Mouse (Mus musculus): ENCODE data around the gene Dchs1. TPM values are rescaled to one million over a fixed set of nuclear protein-coding genes. Genes with fewer than 3 reads are reported as not detected.

Gene Dchs1
- polyA plus RNA-seq, 1 experiment from 2014 or later: 20.3 TPM

DNA sequence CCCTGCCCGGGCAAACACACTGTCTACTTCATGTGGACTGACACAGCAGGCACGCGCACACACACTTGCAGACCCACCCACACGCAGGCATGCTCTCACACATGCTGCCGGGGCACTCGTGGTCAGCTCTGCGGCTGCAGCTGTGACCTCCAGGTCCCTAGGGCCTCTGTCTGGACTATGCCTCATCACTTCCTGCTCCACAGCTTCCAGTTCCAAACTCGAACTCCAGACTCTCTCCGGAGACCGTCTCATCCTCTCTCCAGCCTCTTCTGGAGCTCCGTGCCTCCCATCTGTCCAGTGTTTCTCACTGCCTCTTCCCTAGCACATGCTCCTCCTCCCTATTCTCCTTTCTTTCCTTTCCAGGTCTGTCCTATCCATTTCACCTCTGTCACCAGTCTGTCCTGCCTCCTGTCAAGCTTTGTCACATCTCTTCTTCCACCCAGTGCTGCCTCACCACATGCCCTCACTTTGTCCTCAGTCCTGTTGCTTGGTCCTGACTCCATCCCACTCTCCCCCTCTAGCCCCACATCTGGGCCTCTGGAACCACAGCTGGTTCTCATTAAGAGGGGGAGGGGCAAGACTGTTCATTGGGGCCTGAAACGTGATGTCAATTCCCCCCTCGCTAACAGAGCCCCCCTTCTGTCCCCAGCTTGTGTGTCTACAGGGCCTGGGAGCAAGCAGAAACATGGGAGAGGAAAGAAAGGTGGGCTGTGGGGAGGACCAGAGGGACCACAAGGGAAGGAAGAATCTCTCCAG, 9.5 kb downstream of the Dchs1 start:
- Histone ChIP-seq H3K9ac (replicated peaks) (peak overlapping the region; percentile 31; the same call in 1 of the 2 replicates), H3K36me3 (peaks cover 58% of the 10 kb centered on the region), H3K4me1 (peaks cover 73% of the 10 kb centered on the region)

GRCm38 (mm10) chr7:105777316-105777715, 10.1 kb downstream of the Dchs1 start:
- no peak overlapping the region for H3K4me3 ChIP-seq
- H3K4me1 ChIP-seq: peaks cover 68% of the 10 kb centered on the region
- no peak for ATAC-seq (replicated peaks)
- peaks cover 63% of the 10 kb centered on the region for H3K36me3 ChIP-seq
- no peaks in the 10 kb centered on the region for H3K27me3 ChIP-seq
- H3K4me2 ChIP-seq (replicated peaks): no peak overlapping the region
- no peak overlapping the region for H3K9ac ChIP-seq (replicated peaks)
- H3K9me3 ChIP-seq: no peaks in the 10 kb centered on the region
- WGBS: 95% methylated on average over 1 of the region's 1 CpGs
- no peak overlapping the region for H3K27ac ChIP-seq (replicated peaks)

More for the DNA sequence above, 9.5 kb downstream of the Dchs1 start:
- Histone ChIP-seq H3K27ac (replicated peaks) (peak overlapping the region; percentile 60), H3K4me3 (peak overlapping the region; percentile 2; the same call in 1 of the 2 replicates), H3K4me2 (replicated peaks) (no peak overlapping the region), H3K27me3 (no peaks in the 10 kb centered on the region), H3K9me3 (no peaks in the 10 kb centered on the region)
- 68% methylated on average over 13 of the region's 13 CpGs for WGBS
- peak; percentile 41 for ATAC-seq (replicated peaks)

GRCm38 (mm10) chr7:105776026-105776425, 11.4 kb downstream of the Dchs1 start:
- Histone ChIP-seq H3K4me2 (replicated peaks) (no peak overlapping the region), H3K9me3 (no peaks in the 10 kb centered on the region), H3K4me3 (no peak overlapping the region), H3K9ac (replicated peaks) (no peak overlapping the region), H3K4me1 (peaks cover 66% of the 10 kb centered on the region), H3K27me3 (no peaks in the 10 kb centered on the region), H3K36me3 (peaks cover 63% of the 10 kb centered on the region), H3K27ac (replicated peaks) (no peak overlapping the region)
- WGBS: 89% methylated on average over 2 of the region's 2 CpGs
- no peak for ATAC-seq (replicated peaks)

- no peak overlapping the region for H3K9ac ChIP-seq (replicated peaks)
- no peak overlapping the region for H3K4me3 ChIP-seq
- peaks cover 63% of the 10 kb centered on the region for H3K36me3 ChIP-seq
- H3K4me1 ChIP-seq: peaks cover 65% of the 10 kb centered on the region
- no peak overlapping the region for H3K27ac ChIP-seq (replicated peaks)
- H3K9me3 ChIP-seq: no peaks in the 10 kb centered on the region
- no peak for ATAC-seq (replicated peaks)
- H3K4me2 ChIP-seq (replicated peaks): no peak overlapping the region
- whole genome bisulfite sequencing: 29% methylated on average over 8 of the region's 8 CpGs
- no peaks in the 10 kb centered on the region for H3K27me3 ChIP-seq
Observed at GRCm38 (mm10) chr7:105774661-105775060, 12.8 kb downstream of the Dchs1 start.

DNA sequence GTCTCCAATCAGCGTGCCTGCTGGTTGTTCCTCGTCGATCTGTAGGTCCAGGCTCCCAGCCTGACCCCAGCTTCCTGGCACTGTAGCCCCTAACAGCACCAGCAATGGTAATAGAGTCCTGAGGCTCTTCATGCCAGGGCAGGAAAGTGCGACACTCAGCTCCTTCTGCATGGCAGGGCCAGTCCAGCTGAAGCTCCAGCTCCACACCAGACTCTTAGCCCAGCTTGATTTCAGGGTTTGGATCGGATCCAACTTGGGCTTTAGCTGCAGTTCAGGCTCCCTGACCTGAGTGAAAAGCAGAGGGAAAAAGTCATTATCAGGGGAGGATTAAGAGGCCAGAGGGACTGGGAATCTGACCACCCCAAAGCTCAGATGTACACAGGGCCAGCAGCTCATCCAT, 14.4 kb downstream of the Dchs1 start:
- ATAC-seq (replicated peaks): no peak
- Histone ChIP-seq H3K27ac (replicated peaks) (no peak overlapping the region), H3K36me3 (peaks cover 68% of the 10 kb centered on the region), H3K9ac (replicated peaks) (no peak overlapping the region), H3K9me3 (no peaks in the 10 kb centered on the region), H3K27me3 (no peaks in the 10 kb centered on the region), H3K4me3 (no peak overlapping the region), H3K4me1 (peaks cover 61% of the 10 kb centered on the region), H3K4me2 (replicated peaks) (no peak overlapping the region)
- 90% methylated on average over 5 of the region's 5 CpGs for WGBS

- Histone ChIP-seq H3K9ac (replicated peaks) (no peak overlapping the region), H3K36me3 (peaks cover 73% of the 10 kb centered on the region), H3K4me1 (peaks cover 61% of the 10 kb centered on the region), H3K27ac (replicated peaks) (no peak overlapping the region), H3K4me3 (no peak overlapping the region), H3K9me3 (no peaks in the 10 kb centered on the region), H3K27me3 (no peaks in the 10 kb centered on the region), H3K4me2 (replicated peaks) (no peak overlapping the region)
- WGBS: 96% methylated on average over 15 of the region's 15 CpGs
- no peak for ATAC-seq (replicated peaks)
Observed at GRCm38 (mm10) chr7:105772331-105772730, 15.1 kb downstream of the Dchs1 start.

GRCm38 (mm10) chr7:105769959-105770358, 17.5 kb downstream of the Dchs1 start:
- no peak overlapping the region for H3K27ac ChIP-seq (replicated peaks)
- peaks cover 85% of the 10 kb centered on the region for H3K36me3 ChIP-seq
- H3K4me2 ChIP-seq (replicated peaks): no peak overlapping the region
- no peak overlapping the region for H3K4me3 ChIP-seq
- H3K4me1 ChIP-seq: peaks cover 49% of the 10 kb centered on the region
- ATAC-seq (replicated peaks): no peak
- H3K9ac ChIP-seq (replicated peaks): no peak overlapping the region
- H3K9me3 ChIP-seq: no peaks in the 10 kb centered on the region
- H3K27me3 ChIP-seq: no peaks in the 10 kb centered on the region
- 91% methylated on average over 3 of the region's 3 CpGs for WGBS

GRCm38 (mm10) chr7:105767729-105768165, 19.7 kb downstream of the Dchs1 start:
- 21% methylated on average over 6 of the region's 6 CpGs for WGBS
- Histone ChIP-seq H3K9ac (replicated peaks) (no peak overlapping the region), H3K27me3 (no peaks in the 10 kb centered on the region), H3K4me2 (replicated peaks) (no peak overlapping the region), H3K27ac (replicated peaks) (no peak overlapping the region), H3K9me3 (no peaks in the 10 kb centered on the region), H3K4me3 (no peak overlapping the region), H3K4me1 (peaks cover 40% of the 10 kb centered on the region), H3K36me3 (peaks cover 94% of the 10 kb centered on the region)
- ATAC-seq (replicated peaks): no peak

DNA sequence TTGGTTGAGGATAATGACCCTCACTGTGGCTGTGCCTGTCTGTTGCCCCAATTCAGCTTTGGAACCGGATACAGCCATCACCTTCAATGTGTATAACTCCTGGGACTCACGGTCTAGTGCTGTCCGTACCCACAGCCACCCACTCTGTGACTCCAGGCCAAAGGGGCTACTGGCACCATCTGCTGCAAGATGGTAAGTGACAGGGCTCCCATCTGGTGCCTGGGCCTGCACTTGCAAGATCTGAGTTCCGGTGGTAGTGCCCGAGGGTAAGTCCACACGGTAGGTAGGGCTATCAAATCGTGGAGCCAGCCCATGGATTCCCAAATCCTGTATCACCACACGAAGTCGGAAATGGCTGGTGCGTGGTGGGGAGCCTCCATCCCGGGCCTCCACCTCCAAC, 23.1 kb downstream of the Dchs1 start:
- Histone ChIP-seq H3K9ac (replicated peaks) (no peak overlapping the region), H3K4me2 (replicated peaks) (no peak overlapping the region), H3K9me3 (no peaks in the 10 kb centered on the region), H3K4me1 (peaks cover 21% of the 10 kb centered on the region), H3K27ac (replicated peaks) (no peak overlapping the region), H3K4me3 (no peak overlapping the region), H3K36me3 (peaks cover 85% of the 10 kb centered on the region), H3K27me3 (no peaks in the 10 kb centered on the region)
- no peak for ATAC-seq (replicated peaks)
- WGBS: 90% methylated on average over 11 of the region's 11 CpGs

- H3K9ac ChIP-seq (replicated peaks): no peak overlapping the region
- H3K4me3 ChIP-seq: no peak overlapping the region
- WGBS: 25% methylated on average over 55 of the region's 55 CpGs
- peaks cover 5% of the 10 kb centered on the region; the same call in 1 of the 2 replicates for H3K4me1 ChIP-seq
- no peaks in the 10 kb centered on the region for H3K27me3 ChIP-seq
- ATAC-seq (replicated peaks): 0 out of 2 replicates have a peak, but pooled peaks have one; percentile 6
- H3K9me3 ChIP-seq: no peaks in the 10 kb centered on the region
- no peak overlapping the region for H3K4me2 ChIP-seq (replicated peaks)
- H3K36me3 ChIP-seq: peaks cover 87% of the 10 kb centered on the region
- no peak overlapping the region for H3K27ac ChIP-seq (replicated peaks)
Observed at GRCm38 (mm10) chr7:105762517-105763270, 24.8 kb downstream of the Dchs1 start.

- Histone ChIP-seq H3K27ac (replicated peaks) (no peak overlapping the region), H3K36me3 (peaks cover 90% of the 10 kb centered on the region), H3K9me3 (no peaks in the 10 kb centered on the region), H3K4me2 (replicated peaks) (no peak overlapping the region), H3K27me3 (no peaks in the 10 kb centered on the region), H3K4me3 (no peak overlapping the region), H3K4me1 (no peaks in the 10 kb centered on the region), H3K9ac (replicated peaks) (no peak overlapping the region)
- WGBS: 23% methylated on average over 51 of the region's 51 CpGs
- ATAC-seq (replicated peaks): 0 out of 2 replicates have a peak, but pooled peaks have one; percentile 15
Observed at GRCm38 (mm10) chr7:105761813-105762484, 25.5 kb downstream of the Dchs1 start.

GRCm38 (mm10) chr7:105753281-105753680, 34.2 kb downstream of the Dchs1 start:
- H3K4me1 ChIP-seq: peaks cover 17% of the 10 kb centered on the region
- WGBS: 93% methylated on average over 10 of the region's 10 CpGs
- ATAC-seq (replicated peaks): no peak

More at GRCm38 (mm10) chr7:105753281-105753680, 34.2 kb downstream of the Dchs1 start:
- no peak overlapping the region for H3K9ac ChIP-seq (replicated peaks)
- peaks cover 71% of the 10 kb centered on the region for H3K36me3 ChIP-seq
- no peaks in the 10 kb centered on the region for H3K9me3 ChIP-seq
- H3K4me2 ChIP-seq (replicated peaks): no peak overlapping the region
- no peaks in the 10 kb centered on the region for H3K27me3 ChIP-seq
- H3K27ac ChIP-seq (replicated peaks): no peak overlapping the region
- no peak overlapping the region for H3K4me3 ChIP-seq

Data from forebrain, embryonic 15.5 days (tissue).